Mouse (Mus musculus): ENCODE measurements around the gene Foxa3.

Gene Foxa3

GRCm38 (mm10) chr7:19024096-19024506 is 763 bp upstream of the Foxa3 start, which contains the start of gene Sympk:
Gene Sympk (plus strand): TSS chr7:19024377.
- DNase-seq: peak; percentile 95

- DNase-seq: no peak
Observed at GRCm38 (mm10) chr7:19022189-19022958, 964 bp downstream of the Foxa3 start.

GRCm38 (mm10) chr7:19021048-19021447 is 2.3 kb downstream of the Foxa3 start:
- no peak for DNase-seq

GRCm38 (mm10) chr7:19017909-19018308 is 5.4 kb downstream of the Foxa3 start:
- no peak for DNase-seq

- no peak for DNase-seq
Observed at GRCm38 (mm10) chr7:19016042-19016441, 7.3 kb downstream of the Foxa3 start.

GRCm38 (mm10) chr7:19014452-19014851 is 8.9 kb downstream of the Foxa3 start:
- DNase-seq: no peak

- no peak for DNase-seq
Observed at GRCm38 (mm10) chr7:19012882-19013281, 10.5 kb downstream of the Foxa3 start.

GRCm38 (mm10) chr7:19012025-19012621 is 11.2 kb downstream of the Foxa3 start:
- no peak for DNase-seq

- no peak for DNase-seq
Observed at GRCm38 (mm10) chr7:19010581-19010980, 12.8 kb downstream of the Foxa3 start.

- no peak for DNase-seq
Observed at GRCm38 (mm10) chr7:19007026-19007977, 16.0 kb downstream of the Foxa3 start.

- DNase-seq: peak; percentile 89
Observed at GRCm38 (mm10) chr7:19006476-19006875, 16.9 kb downstream of the Foxa3 start.

- no peak for DNase-seq
Observed at GRCm38 (mm10) chr7:19005417-19006121, 17.8 kb downstream of the Foxa3 start.

GRCm38 (mm10) chr7:19004631-19005079 is 18.7 kb downstream of the Foxa3 start:
- DNase-seq: no peak

GRCm38 (mm10) chr7:19003902-19004630 is 19.3 kb downstream of the Foxa3 start, which contains the start of gene Irf2bp1:
Gene Irf2bp1 (plus strand): TSS chr7:19004044.
- DNase-seq: peak; percentile 95

GRCm38 (mm10) chr7:19002848-19003498 is 20.4 kb downstream of the Foxa3 start:
- peak; percentile 88 for DNase-seq

GRCm38 (mm10) chr7:19002115-19002514 is 21.2 kb downstream of the Foxa3 start:
- DNase-seq: no peak

GRCm38 (mm10) chr7:19001807-19002085 is 21.6 kb downstream of the Foxa3 start:
- no peak for DNase-seq

- peak; percentile 68 for DNase-seq
Observed at GRCm38 (mm10) chr7:19001066-19001806, 22.1 kb downstream of the Foxa3 start.

GRCm38 (mm10) chr7:19000421-19000820 is 22.9 kb downstream of the Foxa3 start:
- no peak for DNase-seq

- DNase-seq: no peak
Observed at GRCm38 (mm10) chr7:18998835-18999234, 24.5 kb downstream of the Foxa3 start.

- DNase-seq: no peak
Observed at GRCm38 (mm10) chr7:18993036-18993435, 30.3 kb downstream of the Foxa3 start.

All from kidney, adult 11 months (tissue).